Mouse (Mus musculus): ENCODE data around the gene Pbsn.
"Not testable (repeated sequence)": the region's sequence is repeated elsewhere in the genome, so short reads cannot be mapped to it uniquely, and the experiment has no call there.

The Pbsn gene

DNA sequence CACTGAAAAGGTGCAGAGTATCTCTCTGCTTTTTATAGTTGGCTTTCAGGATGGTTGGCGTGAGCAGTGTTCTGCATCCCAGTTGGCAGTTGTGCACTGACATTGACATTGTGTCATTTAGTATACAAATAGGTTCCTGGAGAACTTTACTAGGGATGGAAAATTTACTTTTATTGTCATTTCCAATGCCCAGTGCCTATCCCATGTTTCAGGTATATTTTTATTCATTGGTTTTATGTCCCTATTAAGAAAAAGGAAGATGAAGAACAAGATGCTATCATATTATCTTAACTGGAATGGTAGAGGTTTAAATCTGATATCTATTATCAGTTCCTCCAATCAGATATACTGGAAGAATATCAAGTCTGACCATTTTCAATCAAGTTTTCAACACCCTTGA is at the start of gene Pbsn:
Pbsn (minus strand) TSS at position 101 of the 400 bp plus-strand sequence.
- no peak for DNase-seq (ENCODE audit: low spot score in 2 of 2)

DNA sequence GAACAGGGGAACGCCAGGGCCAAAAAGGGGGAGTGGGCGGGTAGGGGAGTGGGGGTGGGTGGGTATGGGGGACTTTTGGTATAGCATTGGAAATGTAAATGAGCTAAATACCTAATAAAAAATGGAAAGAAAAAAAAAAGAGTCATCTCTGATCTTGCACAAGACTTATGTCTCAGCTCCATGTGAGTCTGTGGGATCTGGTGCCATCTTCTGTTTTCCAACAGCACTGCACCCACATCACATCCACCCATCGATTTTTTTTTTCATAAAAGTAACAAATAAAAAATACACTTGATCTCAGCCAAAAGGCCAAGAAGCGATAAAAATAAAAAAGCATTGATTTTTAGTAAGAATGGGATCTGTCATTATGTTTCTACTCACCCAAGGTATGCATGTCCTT is 26.6 kb upstream of the Pbsn start:
- not testable (repeated sequence) for DNase-seq (ENCODE audit: low spot score in 2 of 2)

DNA sequence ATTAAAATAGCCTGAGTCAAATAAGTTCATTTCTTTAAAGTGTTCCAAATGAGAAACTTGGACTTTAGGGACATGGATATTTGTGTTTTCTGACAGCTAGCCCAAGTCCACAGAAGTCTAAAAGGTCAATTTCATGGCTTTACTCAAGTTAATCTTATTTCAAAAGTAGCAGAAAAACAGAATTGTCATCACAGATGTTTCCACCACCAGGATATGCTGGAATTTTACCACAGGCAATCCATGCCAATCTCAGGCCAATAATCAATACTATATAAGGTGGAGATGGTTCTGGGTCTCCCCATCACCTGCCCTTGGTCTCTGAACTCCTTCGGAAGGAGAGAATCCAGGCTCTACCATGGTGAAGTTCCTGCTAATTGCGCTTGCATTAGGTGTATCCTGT is 11.0 kb upstream of the Pbsn start, which contains the start of gene Gm14744:
Gm14744 (plus strand) TSS at position 301 of the 400 bp plus-strand sequence.
- not testable (repeated sequence) for DNase-seq (ENCODE audit: low spot score in 2 of 2)

DNA sequence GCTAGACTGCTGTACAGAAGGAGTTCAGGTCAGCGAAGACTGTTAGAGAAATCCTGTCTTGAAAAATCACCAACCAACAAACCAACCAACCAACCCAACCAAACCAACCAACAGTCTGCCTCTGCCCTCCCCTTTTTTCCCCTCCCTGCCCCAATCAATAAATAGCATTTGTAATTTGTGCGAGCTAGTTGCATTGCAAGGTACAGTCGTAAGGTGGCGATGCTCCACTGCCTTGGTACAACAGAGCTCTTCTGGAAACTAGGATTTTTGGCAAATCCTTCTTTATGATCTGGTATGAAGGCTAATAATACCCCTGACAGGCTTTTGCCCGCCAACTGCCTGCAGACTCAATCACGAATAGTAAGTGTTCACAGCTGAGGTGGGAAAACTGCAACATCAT is 41.4 kb downstream of the Pbsn start:
- DNase-seq (ENCODE audit: low spot score in 2 of 2), result no peak

DNA sequence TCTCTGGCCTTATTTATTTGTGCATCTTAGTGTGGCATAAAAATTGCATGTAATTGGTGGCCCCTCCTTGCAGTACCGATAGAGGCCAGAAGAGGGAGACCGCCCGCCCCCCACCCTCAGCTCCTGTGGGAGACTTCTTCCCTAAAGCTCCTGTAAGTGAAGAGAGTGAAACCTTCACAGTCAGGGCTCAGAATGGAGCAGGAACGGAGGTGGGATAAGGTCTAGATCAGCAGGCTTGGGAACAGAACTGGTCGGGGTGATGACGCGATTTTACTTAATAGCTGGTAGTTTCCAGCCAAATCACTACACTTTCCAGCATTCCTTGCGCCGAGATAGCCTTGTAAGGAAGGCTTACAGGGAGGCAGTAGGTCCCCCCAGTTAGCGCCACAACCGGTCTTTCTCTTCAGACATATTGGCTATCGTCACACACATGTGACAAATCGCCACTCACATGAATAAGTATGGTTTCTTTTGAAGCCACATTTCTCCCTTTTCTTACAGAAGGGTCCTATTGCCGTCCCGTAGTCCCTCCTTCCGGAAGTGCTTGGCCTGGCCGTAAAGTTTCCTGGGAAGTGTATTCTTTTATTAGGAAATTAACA is 42.7 kb downstream of the Pbsn start:
- DNase-seq (ENCODE audit: low spot score in 2 of 2), result peak; percentile 35 to 59

DNA sequence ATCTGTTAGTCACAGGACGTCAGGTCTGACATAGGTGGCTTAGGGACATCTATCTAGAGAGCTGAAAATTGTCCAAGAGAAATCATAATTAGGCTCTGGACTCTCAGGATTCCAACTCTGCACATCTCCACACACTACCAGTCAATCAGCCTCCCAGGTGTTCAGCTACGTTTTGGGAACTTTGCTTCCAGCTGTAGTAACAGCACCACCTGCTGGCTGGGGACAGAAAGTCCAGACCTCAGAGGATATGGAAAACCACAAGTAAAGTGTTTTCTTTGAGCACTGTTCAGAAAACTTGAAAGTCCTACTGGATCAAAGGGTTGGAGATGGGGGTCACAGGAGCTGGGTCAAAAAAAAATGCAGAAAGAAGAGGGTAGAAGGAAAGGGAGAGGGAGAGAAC is 44.8 kb downstream of the Pbsn start:
- peak; percentile 8 to 19 for DNase-seq (ENCODE audit: low spot score in 2 of 2)

DNA sequence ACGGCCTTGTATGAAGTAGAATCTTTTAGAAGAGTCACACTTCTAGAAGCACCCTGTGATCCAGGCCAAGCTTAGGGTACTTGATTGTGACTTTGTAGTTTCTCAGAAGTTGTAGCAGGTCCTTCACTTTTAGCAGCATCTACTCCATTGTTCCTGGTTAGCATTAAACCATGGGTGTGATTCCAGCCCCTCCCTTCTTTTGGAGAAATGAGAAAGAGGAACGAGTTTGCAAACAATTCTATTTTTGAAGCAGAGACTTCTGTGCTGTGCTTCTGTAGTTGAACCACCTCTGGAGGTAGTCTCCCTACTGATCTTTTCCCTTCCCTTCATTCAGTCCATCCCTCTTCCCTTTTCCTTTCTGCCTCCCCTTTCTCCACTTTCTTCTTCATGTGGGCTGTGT is 51.1 kb downstream of the Pbsn start:
- DNase-seq (ENCODE audit: low spot score in 2 of 2), result no peak

DNA sequence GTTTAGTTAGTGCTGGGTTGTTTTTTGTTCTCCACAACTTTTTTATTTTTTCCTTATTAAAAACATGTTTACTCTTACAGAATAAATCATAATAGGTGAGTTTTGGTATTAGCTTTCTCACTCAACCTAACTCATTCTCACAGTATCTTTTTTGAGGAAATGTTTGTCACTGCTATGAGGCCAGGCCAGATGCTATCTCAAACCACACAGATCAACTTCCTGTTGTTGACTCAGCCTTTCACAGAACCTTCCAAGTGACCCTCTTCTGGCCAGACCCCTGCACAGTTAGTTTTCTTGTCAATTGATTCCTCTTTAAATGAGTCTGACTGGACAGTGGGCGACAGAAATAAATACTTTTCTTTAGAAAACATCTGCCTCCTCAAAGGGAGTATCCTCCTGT is 51.9 kb downstream of the Pbsn start:
- no peak for DNase-seq (ENCODE audit: low spot score in 2 of 2)

DNA sequence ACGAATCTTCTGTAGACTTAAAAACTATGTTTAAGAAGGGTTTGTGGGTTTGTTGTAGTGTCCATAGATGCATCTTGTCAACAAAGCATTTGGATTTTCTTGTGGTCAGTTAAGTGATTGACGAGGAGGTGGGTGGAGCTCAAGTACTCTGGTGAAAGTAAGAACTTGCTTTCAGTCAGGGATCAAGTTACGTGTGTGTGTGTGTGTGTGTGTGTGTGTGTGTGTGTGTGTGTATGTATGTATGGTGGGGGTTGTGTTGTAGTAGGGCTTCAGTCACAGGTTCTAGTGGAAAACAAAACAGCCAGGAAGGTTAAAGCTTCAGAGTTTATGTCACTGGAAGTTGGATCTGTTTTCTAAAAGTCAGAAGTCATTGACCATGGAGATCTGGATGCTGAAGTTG is 53.9 kb downstream of the Pbsn start:
- DNase-seq (ENCODE audit: low spot score in 2 of 2), result no peak

DNA sequence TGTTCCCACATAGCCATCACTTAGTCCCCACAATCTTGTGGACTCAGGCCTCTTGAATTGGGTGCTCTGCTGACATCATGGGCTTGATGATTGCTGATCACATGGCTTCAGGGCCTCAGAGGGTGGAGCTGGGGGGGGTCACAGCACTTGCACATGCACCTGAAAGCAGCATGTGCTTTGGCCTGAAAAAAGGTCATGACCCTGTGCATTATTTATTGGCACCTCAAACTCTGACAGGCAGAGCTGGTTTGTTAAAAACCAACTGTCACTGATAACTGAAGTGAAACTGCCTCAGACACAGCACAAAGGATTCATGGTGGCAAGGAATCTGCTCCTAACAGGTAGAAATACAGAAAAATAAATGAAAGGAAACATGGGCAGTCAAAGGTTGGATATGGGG is 55.6 kb downstream of the Pbsn start:
- DNase-seq (ENCODE audit: low spot score in 2 of 2), result no peak

DNA sequence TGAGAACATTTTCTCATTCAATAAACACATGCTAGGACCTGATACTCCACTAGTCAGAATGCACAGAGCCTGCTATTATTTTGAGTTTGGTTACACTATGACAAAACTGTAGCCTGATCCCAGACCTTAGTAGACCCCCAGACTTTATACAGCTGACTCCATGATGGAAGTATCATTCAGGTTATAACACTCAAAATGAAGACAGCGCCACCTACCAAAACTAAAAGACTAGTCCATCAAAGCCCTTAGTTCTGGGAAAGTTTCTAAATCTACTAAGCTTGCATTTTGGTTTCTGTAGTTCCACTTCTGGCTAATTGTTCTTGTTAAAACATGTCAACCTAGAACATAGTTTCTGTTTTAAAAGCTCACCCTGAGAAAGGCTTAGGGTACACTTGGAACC is 56.5 kb downstream of the Pbsn start:
- no peak for DNase-seq (ENCODE audit: low spot score in 2 of 2)

DNA sequence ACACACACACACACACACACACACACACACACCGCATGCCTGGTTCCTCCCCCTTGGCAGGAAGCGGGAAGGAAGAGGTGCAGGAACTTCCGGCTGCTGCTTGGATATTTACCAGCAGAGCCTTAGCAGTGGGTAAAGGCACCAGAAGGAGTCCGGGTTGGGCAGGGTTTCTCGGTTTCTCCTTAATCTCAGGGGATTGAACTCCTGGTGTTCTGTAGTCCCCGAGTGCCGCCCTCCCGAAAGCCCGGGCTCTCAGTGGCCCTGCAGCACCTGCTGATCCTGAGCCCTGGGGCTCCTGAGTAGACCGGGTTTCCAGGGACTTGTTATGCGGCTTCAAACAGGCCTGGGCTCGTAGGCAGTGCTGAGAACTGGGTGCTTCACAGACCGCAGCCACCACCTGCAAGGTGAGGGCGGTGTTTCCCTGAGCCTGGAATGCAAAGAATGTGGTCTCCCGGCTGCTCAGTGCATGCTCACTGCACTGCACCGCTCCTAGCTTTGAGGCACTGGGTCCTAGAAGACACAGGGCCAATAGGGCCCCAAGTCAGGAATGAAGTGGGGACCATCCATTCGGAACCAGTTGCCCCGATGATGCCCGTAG is 57.1 kb downstream of the Pbsn start, which contains the start of gene Prkx:
Prkx (minus strand) TSS at position 41 of the 598 bp plus-strand sequence.
- peak; percentile 48 to 58 for DNase-seq (ENCODE audit: low spot score in 2 of 2)

DNA sequence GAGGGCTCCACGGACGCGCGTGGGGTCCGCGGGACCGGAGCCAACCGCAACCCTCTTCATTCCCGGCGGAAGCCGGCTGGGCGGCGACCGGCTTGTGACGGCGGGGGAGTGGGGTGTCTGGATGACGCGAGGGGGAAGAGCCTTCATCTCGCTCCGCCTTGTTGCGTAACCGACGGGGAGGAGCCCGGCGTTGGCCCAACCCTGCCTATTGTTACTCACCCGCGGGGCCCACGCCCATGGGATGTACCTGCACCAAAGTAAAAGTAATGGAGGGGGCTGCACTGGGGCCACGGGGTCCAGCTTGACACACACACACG is 57.6 kb downstream of the Pbsn start:
- DNase-seq (ENCODE audit: low spot score in 2 of 2), result peak; percentile 85 to 89

DNA sequence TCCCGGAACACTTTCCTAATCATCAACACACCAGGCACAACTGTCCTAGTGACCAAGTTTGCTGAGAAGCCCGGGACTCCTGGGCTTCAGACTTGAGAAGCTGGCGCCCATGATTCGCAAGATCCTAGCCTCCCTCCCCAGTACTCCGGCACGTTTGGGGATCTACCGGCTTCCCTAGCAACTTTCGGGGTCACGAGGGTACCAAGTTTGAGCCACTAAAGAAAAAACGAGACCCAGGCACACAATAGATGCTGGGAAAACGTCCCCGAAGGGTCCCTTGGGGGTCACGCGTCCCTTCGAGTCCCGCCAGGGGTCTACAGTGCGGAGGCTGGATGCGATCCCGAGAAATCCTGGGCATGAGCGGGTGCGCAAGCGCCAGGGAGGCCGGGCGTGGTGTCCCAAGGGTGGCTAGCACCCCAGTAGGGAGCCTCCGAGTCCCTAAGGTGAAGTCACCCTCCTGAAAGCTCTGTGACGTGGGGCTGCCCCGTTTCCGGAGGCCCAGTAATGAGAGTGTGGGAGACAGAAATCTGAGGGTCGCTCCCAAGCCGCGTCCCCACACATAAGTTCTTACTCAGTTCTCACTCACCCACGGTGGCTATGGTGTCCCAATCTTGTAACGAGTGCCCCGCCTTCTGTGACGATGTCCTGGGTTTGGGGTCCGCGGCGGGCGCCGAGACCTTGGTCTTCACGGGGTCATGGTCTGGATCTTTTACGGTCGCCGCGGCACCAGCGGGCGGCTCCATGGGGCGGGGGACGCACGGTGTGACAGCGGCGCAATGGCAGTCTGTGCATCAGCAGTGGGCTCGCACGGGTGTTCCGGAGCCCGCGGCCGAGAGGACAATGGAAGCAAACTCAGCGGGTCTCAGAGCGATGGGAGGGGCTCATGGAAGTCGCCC is 58.2 kb downstream of the Pbsn start:
- peak; percentile 1 to 10 for DNase-seq (ENCODE audit: low spot score in 2 of 2)

DNA sequence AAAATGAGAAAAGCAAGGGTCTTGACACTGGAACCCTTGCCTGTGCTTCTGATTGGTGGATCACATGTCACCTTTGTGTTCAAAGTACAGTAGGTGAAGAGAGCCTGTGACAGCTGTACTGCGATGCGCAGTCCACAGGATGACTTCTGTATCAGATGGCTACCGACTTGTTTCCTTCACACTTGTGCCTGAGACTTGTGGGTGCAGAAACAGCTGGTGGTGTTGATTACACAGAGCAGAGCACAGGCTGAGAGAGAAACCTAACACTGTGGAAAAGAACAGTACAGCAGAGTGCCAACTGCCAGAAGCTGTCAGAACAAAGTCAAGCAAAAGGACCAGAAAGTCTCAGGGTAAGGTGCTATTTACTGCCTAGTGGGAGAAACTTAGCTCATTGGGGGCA is 64.7 kb downstream of the Pbsn start:
- DNase-seq (ENCODE audit: low spot score in 2 of 2), result no peak

Data from urinary bladder, postnatal 36 days (tissue).